Mouse (Mus musculus): ENCODE measurements at regions not wholly inside any gene's neighbourhood (a gene's known extent, or its start where the extent isn't known, plus 50 kb on each side); places are given as distances from the start of the nearest gene placed in this dataset.

GRCm38 (mm10) chr7:115378836-115379235, 635.3 kb downstream of the Insc start:
- no peak for DNase-seq (ENCODE audit: low read depth, low spot score)

DNA sequence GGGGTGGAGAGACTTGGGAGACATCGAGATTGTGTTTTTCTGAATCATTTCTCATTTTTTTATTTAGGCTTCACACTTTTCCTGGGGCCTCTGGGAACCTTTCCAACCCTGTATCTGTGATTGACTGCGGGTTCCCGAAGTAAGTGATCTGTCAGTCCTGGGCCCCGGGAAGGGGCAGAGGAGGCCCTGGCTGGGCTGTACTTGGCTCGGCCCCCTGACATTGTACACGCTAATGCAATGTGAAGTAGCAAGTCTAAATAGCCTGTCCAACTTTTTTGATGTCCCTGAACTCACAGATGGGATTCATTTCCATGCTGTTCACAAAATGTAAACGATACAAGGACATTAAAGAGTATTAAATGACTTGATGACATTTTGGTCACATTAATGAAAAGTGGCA, 636.1 kb downstream of the Insc start:
- DNase-seq (ENCODE audit: low read depth, low spot score) = no peak

GRCm38 (mm10) chr7:115380989-115381610, 637.6 kb downstream of the Insc start:
- DNase-seq (ENCODE audit: low read depth, low spot score) = no peak

GRCm38 (mm10) chr7:115382876-115383275, 639.4 kb downstream of the Insc start:
- DNase-seq (ENCODE audit: low read depth, low spot score) = peak; percentile 7

GRCm38 (mm10) chr7:115388874-115389273, 645.4 kb downstream of the Insc start:
- no peak for DNase-seq (ENCODE audit: low read depth, low spot score)

GRCm38 (mm10) chr7:115392520-115392919, 646.1 kb downstream of the Sox6 start:
- no peak for DNase-seq (ENCODE audit: low read depth, low spot score)

DNA sequence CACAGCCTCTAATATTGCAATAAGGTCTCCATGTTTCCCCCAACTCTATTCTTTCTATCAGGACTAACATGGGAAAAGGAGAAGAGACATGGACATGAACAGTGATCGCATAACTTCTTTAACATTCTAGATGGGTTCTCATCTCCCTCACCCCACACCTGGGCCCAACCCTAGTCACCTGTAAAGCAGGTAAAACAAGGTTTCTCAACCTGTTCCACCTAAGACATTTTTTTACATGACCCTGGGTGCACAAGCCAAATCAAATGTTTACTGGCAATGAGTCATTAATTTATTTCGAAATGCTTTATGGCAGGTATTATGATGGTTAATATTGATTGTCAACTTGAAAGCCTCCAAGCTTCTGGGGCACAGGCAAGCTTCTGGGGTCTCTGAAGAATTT, 640.4 kb downstream of the Sox6 start:
- DNase-seq (ENCODE audit: low read depth, low spot score) = no peak

DNA sequence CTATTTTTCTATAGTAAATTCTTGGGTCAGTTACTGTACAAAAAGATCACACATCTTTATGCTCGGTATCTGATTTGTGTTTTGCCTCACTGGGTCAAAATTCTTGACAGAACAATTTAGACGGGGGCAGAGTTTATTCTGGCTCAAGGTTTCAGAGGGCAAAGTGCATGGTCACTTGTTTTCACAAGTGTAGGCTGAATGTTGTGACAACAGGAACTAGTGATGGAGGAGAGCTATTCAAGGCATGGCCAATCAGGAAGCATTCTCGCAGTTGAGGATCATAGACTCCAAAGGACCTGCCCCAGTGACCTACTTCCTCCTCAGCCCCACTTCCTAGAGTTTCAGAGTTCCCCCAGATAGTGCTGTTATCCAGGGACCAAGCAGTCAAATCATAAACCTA, 639.1 kb downstream of the Sox6 start:
- no peak for DNase-seq (ENCODE audit: low read depth, low spot score)

- DNase-seq (ENCODE audit: low read depth, low spot score) = no peak
These were observed 630.7 kb downstream of the Sox6 start for GRCm38 (mm10) chr7:115407889-115408288.

DNA sequence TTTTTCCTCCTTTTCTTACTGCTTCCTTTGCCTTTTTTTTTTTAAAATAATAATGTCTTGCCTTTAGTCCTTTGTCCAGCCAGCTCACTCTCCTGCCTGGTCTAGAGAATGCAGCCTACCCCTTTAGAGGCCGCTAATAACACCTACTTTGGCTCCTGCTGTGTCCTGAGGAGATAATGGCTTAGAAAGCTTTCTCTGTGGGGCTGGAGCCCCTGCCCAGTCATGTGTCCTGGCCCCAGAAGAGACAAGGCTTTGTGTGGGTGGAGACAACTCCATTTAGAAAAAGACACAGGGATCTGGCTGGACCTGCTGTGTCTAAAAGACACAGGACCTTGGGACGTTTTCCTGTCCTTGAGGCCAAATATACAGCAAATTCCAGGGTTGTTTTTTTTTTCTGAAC, 629.7 kb downstream of the Sox6 start:
- DNase-seq (ENCODE audit: low read depth, low spot score) = peak; percentile 52

GRCm38 (mm10) chr7:115410501-115411230, 627.9 kb downstream of the Sox6 start:
- DNase-seq (ENCODE audit: low read depth, low spot score) = no peak

DNA sequence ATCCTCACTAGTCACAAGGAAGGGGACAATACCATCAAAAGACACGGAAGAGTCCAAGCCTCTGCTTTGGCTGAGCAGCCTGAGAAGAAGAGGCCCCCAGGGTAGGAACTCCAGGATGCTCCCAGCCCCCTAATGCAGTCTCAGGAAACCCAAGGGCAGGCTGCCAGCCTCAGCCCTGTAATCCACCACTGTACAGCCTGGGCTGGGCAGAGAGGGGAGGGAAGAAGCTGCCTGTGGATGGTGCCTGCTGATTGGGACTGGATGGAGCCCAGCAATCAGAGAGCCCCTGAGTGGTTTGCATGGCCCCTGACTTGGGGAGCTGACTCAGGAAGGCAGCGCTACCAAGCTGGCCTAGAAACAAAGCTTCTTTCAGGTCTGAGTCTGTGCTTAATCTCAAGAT, 627.1 kb downstream of the Sox6 start:
- no peak for DNase-seq (ENCODE audit: low read depth, low spot score)

DNA sequence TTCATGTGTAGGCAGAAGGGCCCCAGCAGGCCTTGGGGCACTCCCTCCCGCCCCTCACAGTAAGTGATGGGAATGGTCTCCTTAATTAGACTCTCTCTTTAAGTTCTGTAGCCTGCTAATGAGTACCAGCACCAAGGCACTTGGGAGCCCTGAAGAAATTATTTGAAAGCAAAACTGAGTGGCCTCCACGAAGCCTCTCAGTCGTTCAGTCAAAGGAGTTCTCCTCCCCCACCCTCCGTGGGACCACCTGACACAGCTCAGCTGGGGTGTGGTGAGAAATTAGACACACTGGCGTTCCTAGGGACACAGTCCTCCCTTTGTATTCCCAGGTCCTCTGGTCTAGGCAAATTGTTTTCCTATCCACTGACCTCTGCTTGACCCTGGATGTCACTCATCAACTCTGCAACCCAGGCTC, 623.4 kb downstream of the Sox6 start:
- DNase-seq (ENCODE audit: low read depth, low spot score) = peak; percentile 48
